Mouse (Mus musculus) liver, embryonic 16.5 days (tissue): ENCODE measurements around the gene Hmgn3. TPM values are rescaled to one million over a fixed set of nuclear protein-coding genes. Genes with fewer than 3 reads are reported as not detected.

Experiments used
- ATAC-seq: fragments of 200-750 bp; cut with Nextera tagmentation; 2 replicates; pipeline ENCODE4 v1.8.0; 2017; ENCODE audit warnings: low read depth, mild to moderate bottlenecking, moderate number of reproducible peaks, moderate library complexity
- H3K27ac ChIP-seq: fragments of 300-500 bp; sonication (generic); 2 replicates; pipeline ENCODE4 v1.5.1; 2014; ENCODE audit warnings: mild to moderate bottlenecking, low read length
- H3K27me3 ChIP-seq: fragments of 300-500 bp; sonication (generic); 2 replicates; pipeline ENCODE4 v1.6.1; 2014; ENCODE audit warnings: low read depth, low read length, mixed read lengths; ENCODE audit not compliant: control insufficient read depth, insufficient read depth
- H3K36me3 ChIP-seq: fragments of 300-500 bp; sonication (generic); 2 replicates; pipeline ENCODE4 v1.6.1; 2014; ENCODE audit warnings: mild to moderate bottlenecking; ENCODE audit not compliant: control insufficient read depth, insufficient read depth
- H3K4me1 ChIP-seq: fragments of 300-500 bp; sonication (generic); 2 replicates; pipeline ENCODE4 v1.6.1; 2014; ENCODE audit warnings: low read depth, low read length, mixed read lengths; ENCODE audit not compliant: control insufficient read depth
- H3K4me2 ChIP-seq: fragments of 300-500 bp; sonication (generic); 2 replicates; pipeline ENCODE4 v1.6.1; 2014; ENCODE audit warnings: low read depth, low read length, mixed read lengths
- H3K4me3 ChIP-seq: fragments of 300-500 bp; sonication (generic); 2 replicates; pipeline ENCODE4 v1.5.1; 2014; ENCODE audit warnings: low read depth, mild to moderate bottlenecking, low read length
- H3K9ac ChIP-seq: fragments of 300-500 bp; sonication (generic); 2 replicates; pipeline ENCODE4 v1.6.1; 2014; ENCODE audit warnings: low read depth, low read length
- H3K9me3 ChIP-seq: fragments of 300-500 bp; sonication (generic); replicated peaks from 2 replicates; pipeline ENCODE4 v1.6.1; 2016; ENCODE audit warnings: low read length; ENCODE audit not compliant: control insufficient read depth
- WGBS: fragments of 180-500 bp; shearing (Covaris S2); extraction: QIAGEN DNeasy Blood & Tissue Kit; methylation state at CpG from one replicate; pipeline ENCODE4 v1.1.7; 2014; ENCODE audit not compliant: insufficient replicate concordance; 5-methylcytosine and 5-hydroxymethylcytosine counted together
- polyA plus RNA-seq: library from polyadenylated mRNA; unstranded; fragments of >200 nt; fragmentation: Nextera tagmentation; extraction: Ambion mirVana; gene quantifications from 2 replicates; pipeline ENCODE4 v1.2.1, GENCODE M21; 2015

The Hmgn3 gene
- polyA plus RNA-seq, 1 experiment from 2014 or later = 2.9 TPM

DNA sequence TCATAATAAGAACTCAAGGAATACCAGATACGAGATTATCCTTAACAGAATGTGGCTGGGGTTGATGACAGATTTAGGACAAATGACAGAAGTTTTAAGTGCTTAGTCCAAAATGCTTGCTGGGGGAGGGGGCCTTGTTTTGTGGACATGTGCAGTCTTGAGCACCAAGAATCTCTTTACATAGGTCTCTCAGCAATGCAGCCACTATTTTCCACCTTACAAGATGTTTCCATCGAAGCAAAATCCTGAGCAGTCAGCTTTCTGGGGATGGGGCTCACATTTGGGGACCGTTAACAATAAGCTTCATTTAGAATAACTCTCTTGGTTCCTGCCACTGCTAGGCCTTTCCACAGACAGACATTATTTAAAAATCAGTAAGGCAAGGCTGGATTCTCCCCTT is 37.7 kb downstream of the Hmgn3 start:
- no peaks in the 10 kb centered on the region for H3K9me3 ChIP-seq
- no peak overlapping the region for H3K4me2 ChIP-seq
- H3K27ac ChIP-seq = no peak overlapping the region
- H3K4me3 ChIP-seq = no peak overlapping the region
- no peaks in the 10 kb centered on the region for H3K4me1 ChIP-seq
- 62% methylated on average over 3 of the region's 3 CpGs for WGBS
- H3K27me3 ChIP-seq = no peaks in the 10 kb centered on the region
- no peak overlapping the region for H3K9ac ChIP-seq
- H3K36me3 ChIP-seq = no peaks in the 10 kb centered on the region
- no peak for ATAC-seq

DNA sequence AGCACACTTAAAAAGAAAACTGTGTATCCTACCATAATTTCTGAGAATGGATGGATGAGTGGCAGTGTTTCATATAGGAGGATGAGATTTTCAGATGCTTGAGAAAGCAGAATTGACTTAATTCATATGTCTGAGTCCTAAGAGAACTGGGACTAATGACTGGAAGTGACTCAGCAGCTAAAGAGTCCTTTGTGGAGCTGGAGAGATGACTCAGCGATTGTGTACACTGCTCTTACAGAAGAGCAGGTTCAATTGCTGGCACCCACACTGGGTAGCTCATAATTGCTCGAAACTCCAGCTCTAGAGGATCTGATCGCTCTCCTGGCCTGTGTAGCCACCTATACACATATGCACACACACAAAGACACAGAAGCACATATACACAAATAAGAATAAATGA is 42.7 kb downstream of the Hmgn3 start:
- Histone ChIP-seq H3K4me2 (no peak overlapping the region), H3K27me3 (no peaks in the 10 kb centered on the region), H3K9me3 (no peaks in the 10 kb centered on the region), H3K36me3 (no peaks in the 10 kb centered on the region), H3K4me1 (no peaks in the 10 kb centered on the region), H3K9ac (no peak overlapping the region), H3K4me3 (no peak overlapping the region), H3K27ac (no peak overlapping the region)
- no peak for ATAC-seq
- WGBS = 53% methylated on average over 3 of the region's 3 CpGs

DNA sequence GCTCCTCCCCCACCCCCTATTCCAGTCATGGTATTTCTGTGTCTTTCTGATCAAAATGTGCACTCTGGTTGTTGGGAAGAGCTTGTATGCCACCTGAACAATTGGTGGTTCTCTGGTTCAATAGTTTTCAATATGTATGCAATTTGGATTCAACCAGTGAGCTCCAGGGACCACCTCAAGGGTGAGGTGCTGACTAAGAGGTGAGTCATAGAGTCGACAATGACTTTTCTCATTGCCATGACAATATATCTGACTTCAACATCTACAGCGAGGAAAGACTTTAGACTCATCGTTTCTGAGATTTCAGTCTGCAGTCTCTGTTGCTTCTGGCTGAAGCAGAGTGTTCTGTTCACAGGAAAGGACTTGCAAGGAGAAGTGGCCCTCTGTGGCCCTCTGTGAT is 44.8 kb downstream of the Hmgn3 start:
- no peak overlapping the region for H3K4me3 ChIP-seq
- no peak for ATAC-seq
- no peaks in the 10 kb centered on the region for H3K9me3 ChIP-seq
- H3K4me2 ChIP-seq = no peak overlapping the region
- no peaks in the 10 kb centered on the region for H3K36me3 ChIP-seq
- 51% methylated on average over 3 of the region's 3 CpGs for WGBS
- no peaks in the 10 kb centered on the region for H3K4me1 ChIP-seq
- H3K27ac ChIP-seq = no peak overlapping the region
- no peaks in the 10 kb centered on the region for H3K27me3 ChIP-seq
- H3K9ac ChIP-seq = no peak overlapping the region

DNA sequence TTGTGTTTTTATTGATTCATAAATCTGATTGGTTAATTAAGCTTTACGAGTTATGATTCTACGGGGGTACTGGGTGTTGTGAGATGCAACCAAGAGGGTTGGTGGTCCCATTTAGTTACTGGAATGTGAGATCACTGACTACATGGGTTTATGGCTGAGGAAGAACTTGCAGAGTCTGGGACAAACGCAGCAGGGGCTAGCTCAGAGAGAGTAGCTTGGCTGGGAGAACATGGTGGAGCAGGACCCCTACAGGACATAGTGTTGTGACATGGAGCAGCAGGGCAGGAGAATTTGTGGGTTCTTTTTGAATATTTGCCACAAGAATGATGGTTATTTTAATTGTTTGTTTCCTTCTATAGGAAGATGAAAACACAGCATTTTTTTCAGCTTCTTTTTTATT is 45.7 kb downstream of the Hmgn3 start:
- Histone ChIP-seq H3K36me3 (no peaks in the 10 kb centered on the region), H3K9ac (no peak overlapping the region), H3K4me1 (no peaks in the 10 kb centered on the region), H3K27me3 (no peaks in the 10 kb centered on the region), H3K4me2 (no peak overlapping the region), H3K9me3 (no peaks in the 10 kb centered on the region), H3K27ac (no peak overlapping the region), H3K4me3 (no peak overlapping the region)
- WGBS = 50% methylated on average over 3 of the region's 3 CpGs
- ATAC-seq = no peak

DNA sequence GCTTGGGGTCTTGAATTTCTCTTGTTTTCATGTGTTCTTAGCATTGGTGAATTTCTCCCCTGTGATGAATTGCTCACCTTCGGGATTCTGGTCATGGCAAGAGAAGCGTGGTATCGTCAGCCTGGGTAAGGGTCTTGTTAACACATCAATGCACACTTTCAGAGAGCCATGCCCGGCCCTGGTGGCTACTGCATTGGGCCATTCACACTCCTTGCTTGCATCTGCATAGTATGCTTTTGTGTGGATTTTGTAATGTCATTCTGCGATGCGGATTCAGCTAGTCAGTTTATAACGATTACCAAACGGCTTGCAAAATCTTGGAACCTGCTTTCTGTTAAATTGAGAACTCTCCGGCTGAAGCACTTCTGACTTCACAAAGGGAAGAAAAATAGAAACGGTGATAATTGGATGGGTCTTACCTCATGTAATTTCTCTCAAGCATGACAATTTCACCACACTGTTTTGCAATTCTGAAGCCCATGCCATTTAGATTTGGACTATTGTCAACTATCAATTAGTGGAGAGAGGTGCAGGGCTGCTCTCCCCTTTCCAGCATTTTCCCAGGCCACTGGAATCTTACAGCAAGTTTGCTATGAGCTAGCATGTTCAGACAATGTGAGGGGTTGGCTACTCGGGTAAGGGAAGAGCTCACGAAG is 47.7 kb downstream of the Hmgn3 start:
- no peak overlapping the region for H3K27ac ChIP-seq
- H3K4me3 ChIP-seq = no peak overlapping the region
- no peaks in the 10 kb centered on the region for H3K36me3 ChIP-seq
- no peak overlapping the region for H3K4me2 ChIP-seq
- no peak overlapping the region for H3K9ac ChIP-seq
- no peaks in the 10 kb centered on the region for H3K9me3 ChIP-seq
- no peaks in the 10 kb centered on the region for H3K27me3 ChIP-seq
- H3K4me1 ChIP-seq = no peaks in the 10 kb centered on the region
- ATAC-seq = no peak
- 70% methylated on average over 12 of the region's 12 CpGs for WGBS

DNA sequence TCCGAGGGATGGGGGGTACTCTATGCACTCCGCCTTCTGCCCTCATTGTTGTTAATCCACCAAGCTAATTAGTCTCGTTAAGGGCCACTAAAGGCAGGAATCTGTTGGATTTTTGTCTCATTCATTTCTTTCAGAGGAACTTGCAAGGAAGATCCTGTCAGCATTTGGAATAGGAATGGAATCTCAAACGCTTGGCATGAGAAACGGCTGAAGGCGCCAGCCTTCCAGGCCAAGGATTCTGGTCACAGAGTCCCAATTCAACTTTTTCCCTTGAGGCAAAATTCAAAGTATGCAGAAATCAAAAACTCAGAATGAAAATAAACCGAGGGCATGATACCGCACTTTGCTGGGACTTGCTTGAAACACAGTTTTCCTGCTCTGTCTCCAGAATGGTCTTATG is 48.7 kb downstream of the Hmgn3 start:
- Histone ChIP-seq H3K4me2 (no peak overlapping the region), H3K9ac (no peak overlapping the region), H3K27ac (no peak overlapping the region), H3K36me3 (no peaks in the 10 kb centered on the region), H3K4me3 (no peak overlapping the region), H3K9me3 (no peaks in the 10 kb centered on the region), H3K4me1 (no peaks in the 10 kb centered on the region), H3K27me3 (no peaks in the 10 kb centered on the region)
- WGBS = 70% methylated on average over 8 of the region's 8 CpGs
- ATAC-seq = no peak

DNA sequence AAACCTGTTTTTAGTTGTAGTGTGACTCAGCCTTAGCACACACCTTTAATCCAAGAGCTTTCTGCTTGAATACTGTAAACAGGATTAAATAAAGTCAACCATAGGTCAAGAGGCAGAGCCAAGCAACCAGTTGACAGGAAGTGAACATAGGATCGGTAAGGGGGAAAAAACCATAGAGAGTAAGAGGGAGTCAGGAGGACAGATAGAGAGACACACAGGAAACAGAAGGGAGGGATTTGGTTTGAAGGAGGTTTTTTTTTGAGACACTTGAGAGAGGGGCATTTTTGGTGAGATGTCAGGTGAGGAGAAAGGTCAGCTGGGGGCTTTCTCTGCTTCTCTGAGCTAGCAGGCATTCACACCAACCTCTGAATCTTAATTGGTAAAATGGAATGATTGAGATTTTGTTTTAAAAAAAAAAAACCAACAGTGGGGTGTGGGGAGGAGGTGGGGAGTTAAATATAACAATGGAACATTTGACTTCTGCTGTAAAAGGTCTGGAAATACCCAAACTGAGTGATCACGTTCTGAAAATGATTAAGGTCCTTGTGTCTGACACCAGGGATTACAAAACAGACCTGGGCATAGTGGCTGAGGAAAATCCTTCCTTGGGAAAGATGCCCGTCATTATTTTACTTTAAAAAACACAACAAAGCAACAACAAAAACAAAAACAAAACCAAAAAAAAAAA is 51.7 kb downstream of the Hmgn3 start:
- Histone ChIP-seq H3K36me3 (no peaks in the 10 kb centered on the region), H3K9ac (no peak overlapping the region), H3K4me2 (no peak overlapping the region), H3K4me3 (no peak overlapping the region), H3K27ac (no peak overlapping the region), H3K4me1 (no peaks in the 10 kb centered on the region), H3K9me3 (no peaks in the 10 kb centered on the region), H3K27me3 (no peaks in the 10 kb centered on the region)
- WGBS = 44% methylated on average over 3 of the region's 3 CpGs
- ATAC-seq = no peak

DNA sequence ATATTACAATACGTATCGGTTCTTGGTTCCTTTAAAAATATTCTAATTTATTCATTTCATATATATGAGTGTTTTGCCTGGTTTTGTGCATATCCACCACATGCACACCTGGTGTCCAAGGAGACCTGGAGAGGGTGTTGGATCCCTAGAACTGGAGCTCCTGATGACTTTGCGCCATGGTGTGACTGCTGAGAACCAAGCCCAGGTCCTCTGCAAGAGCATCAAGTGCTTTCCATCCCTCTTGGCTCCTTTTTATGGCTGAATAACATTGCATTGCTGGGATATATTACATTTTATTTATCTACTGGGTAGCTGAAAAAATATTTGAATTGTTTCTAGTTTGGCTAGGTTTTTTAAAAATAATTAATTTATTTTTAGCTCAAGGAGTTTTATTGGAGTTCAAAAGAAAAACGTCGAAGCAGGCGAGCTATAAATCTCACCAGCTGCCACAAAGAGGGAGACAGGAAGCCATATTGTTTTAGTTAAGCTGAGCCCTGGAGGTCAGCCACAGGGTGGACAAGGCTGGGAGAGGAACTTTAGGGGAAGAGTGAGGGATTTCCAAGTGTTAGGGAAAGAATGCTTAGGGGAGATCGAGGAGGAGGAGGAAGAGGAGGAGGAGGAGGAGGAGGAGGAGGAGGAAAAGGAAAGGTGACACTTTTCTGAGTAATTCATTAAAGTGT is 62.6 kb downstream of the Hmgn3 start:
- H3K27me3 ChIP-seq = no peaks in the 10 kb centered on the region
- ATAC-seq = no peak
- H3K36me3 ChIP-seq = no peaks in the 10 kb centered on the region
- no peak overlapping the region for H3K9ac ChIP-seq
- H3K4me1 ChIP-seq = no peaks in the 10 kb centered on the region
- H3K4me2 ChIP-seq = no peak overlapping the region
- no peaks in the 10 kb centered on the region for H3K9me3 ChIP-seq
- no peak overlapping the region for H3K4me3 ChIP-seq
- WGBS = 45% methylated on average over 7 of the region's 7 CpGs
- H3K27ac ChIP-seq = no peak overlapping the region

DNA sequence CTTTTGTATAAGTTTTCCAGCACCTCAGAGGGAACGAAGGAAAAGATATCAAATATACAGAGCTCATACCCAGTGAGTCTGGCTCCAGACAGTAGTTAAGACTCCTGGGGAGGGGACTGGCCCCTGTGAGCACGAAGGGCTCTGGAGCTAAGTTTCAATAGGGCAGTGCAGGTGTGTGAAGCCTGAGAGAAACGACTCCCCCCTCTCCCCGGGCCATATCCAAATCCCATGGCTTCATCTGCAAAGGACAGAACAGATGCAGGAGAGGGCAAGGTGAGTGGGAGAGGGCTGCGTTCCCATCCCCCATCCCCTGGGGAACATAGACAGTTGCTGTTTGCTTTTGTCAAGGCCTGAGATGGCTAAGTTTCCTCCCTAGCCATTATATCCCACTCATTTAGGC is 63.4 kb downstream of the Hmgn3 start:
- H3K4me3 ChIP-seq = no peak overlapping the region
- no peak overlapping the region for H3K9ac ChIP-seq
- no peak for ATAC-seq
- no peak overlapping the region for H3K27ac ChIP-seq
- H3K27me3 ChIP-seq = no peaks in the 10 kb centered on the region
- no peaks in the 10 kb centered on the region for H3K4me1 ChIP-seq
- 56% methylated on average over 5 of the region's 5 CpGs for WGBS
- no peaks in the 10 kb centered on the region for H3K36me3 ChIP-seq
- no peak overlapping the region for H3K4me2 ChIP-seq
- H3K9me3 ChIP-seq = no peaks in the 10 kb centered on the region
